Mouse (Mus musculus): ENCODE results near the gene Olfr16. TPM values are rescaled to one million over a fixed set of nuclear protein-coding genes. Genes with fewer than 3 reads are reported as not detected.

Olfr16 gene
- not detected in 2 replicates for polyA plus RNA-seq (2016; fragmentation: Nextera tagmentation; extraction: Ambion mirVana)

- Histone ChIP-seq H3K4me2 (no peak within 1 kb of the TSS), H3K27me3 (replicated peaks) (no peaks in the 10 kb centered on the region), H3K9ac (no peak within 1 kb of the TSS), H3K4me3 (no peak within 1 kb of the TSS), H3K9me3 (replicated peaks) (no peaks in the 10 kb centered on the region), H3K4me1 (replicated peaks) (no peaks in the 10 kb centered on the region), H3K27ac (ENCODE audit: poor library complexity, severe bottlenecking) (no peak within 1 kb of the TSS), H3K36me3 (no peaks in the 10 kb centered on the region)
- 44% methylated on average over 1 of the region's 1 CpGs for WGBS
- no peak for ATAC-seq (ENCODE audit: insufficient number of reproducible peaks, low FRiP score)
Measured at GRCm38 (mm10) chr1:172950160-172950559, at the start of gene Olfr16. Gene Olfr16, plus strand, starts transcription at chr1:172950409.

GRCm38 (mm10) chr1:172903313-172903712, 46.9 kb upstream of the Olfr16 start:
- no peak for ATAC-seq (ENCODE audit: insufficient number of reproducible peaks, low FRiP score)
- no peaks in the 10 kb centered on the region for H3K4me1 ChIP-seq (replicated peaks)

GRCm38 (mm10) chr1:172917115-172917514, 33.1 kb upstream of the Olfr16 start:
- no peak overlapping the region for H3K4me3 ChIP-seq
- no peak overlapping the region for H3K4me2 ChIP-seq
- ATAC-seq (ENCODE audit: insufficient number of reproducible peaks, low FRiP score), result no peak
- no peaks in the 10 kb centered on the region for H3K9me3 ChIP-seq (replicated peaks)
- no peak overlapping the region for H3K9ac ChIP-seq
- no peak overlapping the region for H3K27ac ChIP-seq (ENCODE audit: poor library complexity, severe bottlenecking)
- WGBS, result 82% methylated on average over 1 of the region's 1 CpGs
- H3K36me3 ChIP-seq, result no peaks in the 10 kb centered on the region
- H3K4me1 ChIP-seq (replicated peaks), result no peaks in the 10 kb centered on the region
- no peaks in the 10 kb centered on the region for H3K27me3 ChIP-seq (replicated peaks)

More at GRCm38 (mm10) chr1:172903313-172903712, 46.9 kb upstream of the Olfr16 start:
- H3K4me3 ChIP-seq, result no peak overlapping the region
- no peak overlapping the region for H3K4me2 ChIP-seq
- no peaks in the 10 kb centered on the region for H3K9me3 ChIP-seq (replicated peaks)
- H3K9ac ChIP-seq, result no peak overlapping the region
- no peaks in the 10 kb centered on the region for H3K27me3 ChIP-seq (replicated peaks)
- H3K27ac ChIP-seq (ENCODE audit: poor library complexity, severe bottlenecking), result no peak overlapping the region
- no peaks in the 10 kb centered on the region for H3K36me3 ChIP-seq

GRCm38 (mm10) chr1:172918450-172918849, 31.8 kb upstream of the Olfr16 start:
- H3K4me1 ChIP-seq (replicated peaks), result no peaks in the 10 kb centered on the region
- 74% methylated on average over 2 of the region's 2 CpGs for WGBS
- H3K27me3 ChIP-seq (replicated peaks), result no peaks in the 10 kb centered on the region
- H3K4me2 ChIP-seq, result no peak overlapping the region
- H3K27ac ChIP-seq (ENCODE audit: poor library complexity, severe bottlenecking), result no peak overlapping the region
- H3K9me3 ChIP-seq (replicated peaks), result no peaks in the 10 kb centered on the region
- no peak for ATAC-seq (ENCODE audit: insufficient number of reproducible peaks, low FRiP score)
- no peak overlapping the region for H3K4me3 ChIP-seq
- H3K9ac ChIP-seq, result no peak overlapping the region
- H3K36me3 ChIP-seq, result no peaks in the 10 kb centered on the region

- Histone ChIP-seq H3K4me2 (no peak overlapping the region), H3K4me3 (no peak overlapping the region), H3K27ac (ENCODE audit: poor library complexity, severe bottlenecking) (no peak overlapping the region), H3K4me1 (replicated peaks) (no peaks in the 10 kb centered on the region), H3K9ac (no peak overlapping the region), H3K27me3 (replicated peaks) (no peaks in the 10 kb centered on the region), H3K9me3 (replicated peaks) (no peaks in the 10 kb centered on the region), H3K36me3 (no peaks in the 10 kb centered on the region)
- ATAC-seq (ENCODE audit: insufficient number of reproducible peaks, low FRiP score), result no peak
- 84% methylated on average over 2 of the region's 2 CpGs for WGBS
Measured at GRCm38 (mm10) chr1:172932197-172932596, 18.0 kb upstream of the Olfr16 start.

- H3K27ac ChIP-seq (ENCODE audit: poor library complexity, severe bottlenecking), result no peak overlapping the region
- H3K4me1 ChIP-seq (replicated peaks), result no peaks in the 10 kb centered on the region
- no peak overlapping the region for H3K4me2 ChIP-seq
- 70% methylated on average over 2 of the region's 2 CpGs for WGBS
- H3K4me3 ChIP-seq, result no peak overlapping the region
- H3K27me3 ChIP-seq (replicated peaks), result no peaks in the 10 kb centered on the region
- no peaks in the 10 kb centered on the region for H3K9me3 ChIP-seq (replicated peaks)
- H3K36me3 ChIP-seq, result no peaks in the 10 kb centered on the region
- no peak overlapping the region for H3K9ac ChIP-seq
- ATAC-seq (ENCODE audit: insufficient number of reproducible peaks, low FRiP score), result no peak
Measured at GRCm38 (mm10) chr1:172951171-172951720, 1.0 kb downstream of the Olfr16 start.

- Histone ChIP-seq H3K4me1 (replicated peaks) (no peaks in the 10 kb centered on the region), H3K36me3 (no peaks in the 10 kb centered on the region), H3K4me2 (no peak overlapping the region), H3K9me3 (replicated peaks) (no peaks in the 10 kb centered on the region), H3K27ac (ENCODE audit: poor library complexity, severe bottlenecking) (no peak overlapping the region), H3K9ac (no peak overlapping the region), H3K27me3 (replicated peaks) (no peaks in the 10 kb centered on the region), H3K4me3 (no peak overlapping the region)
- WGBS, result 73% methylated on average over 4 of the region's 4 CpGs
- no peak for ATAC-seq (ENCODE audit: insufficient number of reproducible peaks, low FRiP score)
Measured at GRCm38 (mm10) chr1:172955376-172955775, 5.2 kb downstream of the Olfr16 start.

GRCm38 (mm10) chr1:172960452-172960851, 10.2 kb downstream of the Olfr16 start:
- no peak overlapping the region for H3K9ac ChIP-seq
- no peak overlapping the region for H3K4me2 ChIP-seq
- no peaks in the 10 kb centered on the region for H3K36me3 ChIP-seq
- 49% methylated on average over 1 of the region's 1 CpGs for WGBS
- no peaks in the 10 kb centered on the region for H3K4me1 ChIP-seq (replicated peaks)
- no peak overlapping the region for H3K4me3 ChIP-seq
- no peak for ATAC-seq (ENCODE audit: insufficient number of reproducible peaks, low FRiP score)
- no peaks in the 10 kb centered on the region for H3K9me3 ChIP-seq (replicated peaks)
- H3K27me3 ChIP-seq (replicated peaks), result no peaks in the 10 kb centered on the region
- no peak overlapping the region for H3K27ac ChIP-seq (ENCODE audit: poor library complexity, severe bottlenecking)

GRCm38 (mm10) chr1:172989794-172990634, 39.8 kb downstream of the Olfr16 start:
- Histone ChIP-seq H3K9ac (no peak overlapping the region), H3K9me3 (replicated peaks) (no peaks in the 10 kb centered on the region), H3K27ac (ENCODE audit: poor library complexity, severe bottlenecking) (no peak overlapping the region), H3K4me2 (no peak overlapping the region), H3K4me3 (no peak overlapping the region), H3K27me3 (replicated peaks) (no peaks in the 10 kb centered on the region), H3K4me1 (replicated peaks) (no peaks in the 10 kb centered on the region), H3K36me3 (no peaks in the 10 kb centered on the region)
- WGBS, result 68% methylated on average over 12 of the region's 12 CpGs
- no peak for ATAC-seq (ENCODE audit: insufficient number of reproducible peaks, low FRiP score)

- no peak overlapping the region for H3K4me3 ChIP-seq
- no peaks in the 10 kb centered on the region for H3K36me3 ChIP-seq
- no peaks in the 10 kb centered on the region for H3K4me1 ChIP-seq (replicated peaks)
- H3K4me2 ChIP-seq, result no peak overlapping the region
- H3K9ac ChIP-seq, result no peak overlapping the region
- 83% methylated on average over 3 of the region's 3 CpGs for WGBS
- no peak for ATAC-seq (ENCODE audit: insufficient number of reproducible peaks, low FRiP score)
- no peak overlapping the region for H3K27ac ChIP-seq (ENCODE audit: poor library complexity, severe bottlenecking)
- no peaks in the 10 kb centered on the region for H3K27me3 ChIP-seq (replicated peaks)
- H3K9me3 ChIP-seq (replicated peaks), result no peaks in the 10 kb centered on the region
Measured at GRCm38 (mm10) chr1:172990635-172991009, 40.4 kb downstream of the Olfr16 start.

Measured in heart, embryonic 12.5 days (tissue).